Mouse (Mus musculus) ES-Bruce4 (cell line): ENCODE measurements around the gene Herc3.

ENCODE experiments used
- CTCF ChIP-seq: IDR thresholded peaks from one replicate; pipeline ENCODE4 v1.8.1; 2011; ENCODE audit warnings: low read depth, low read length
- EP300 ChIP-seq: IDR thresholded peaks from 2 replicates; pipeline ENCODE4 v1.6.1; 2011; ENCODE audit warnings: low read depth, low read length; ENCODE audit not compliant: insufficient read depth
- POLR2A ChIP-seq: IDR thresholded peaks from one replicate; pipeline ENCODE4 v1.8.1; 2011; ENCODE audit warnings: low read length; ENCODE audit not compliant: insufficient read depth

DNA sequence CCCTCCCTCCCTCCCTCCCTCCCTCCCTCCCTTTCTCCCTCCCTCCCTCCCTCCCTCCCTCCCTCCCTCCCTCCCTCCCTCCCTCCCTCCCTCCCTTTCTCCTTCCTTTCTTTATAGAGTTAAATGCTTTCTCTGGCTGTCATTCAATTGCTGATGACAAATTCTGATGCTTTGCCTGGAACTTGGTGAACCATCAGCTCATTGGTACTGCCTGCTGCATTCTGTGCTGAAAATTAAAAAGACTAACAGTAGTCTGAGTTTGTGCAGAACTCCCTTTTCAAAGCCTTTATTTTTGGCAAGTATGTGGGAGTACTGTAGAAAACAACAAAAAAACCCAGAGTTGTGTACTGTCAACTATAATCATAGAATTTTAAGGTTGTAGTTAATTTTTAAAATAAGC, 16.9 kb upstream of the Herc3 start:
- TF ChIP-seq POLR2A (no peak), CTCF (no peak), EP300 (no peak)
